Mouse (Mus musculus) neural tube, embryonic 13.5 days (tissue): ENCODE data around the gene Agr3. TPM values are rescaled to one million over a fixed set of nuclear protein-coding genes. Genes with fewer than 3 reads are reported as not detected.

Experiments used
- ATAC-seq: fragments of 200-750 bp; cut with Nextera tagmentation; 2 replicates; pipeline ENCODE4 v1.8.0; 2017; ENCODE audit warnings: low read depth, mild to moderate bottlenecking, moderate TSS enrichment, moderate library complexity
- H3K27ac ChIP-seq: fragments of 300-500 bp; sonication (generic); replicated peaks from 2 replicates; pipeline ENCODE4 v1.5.1; 2015; ENCODE audit warnings: moderate library complexity, mild to moderate bottlenecking, inconsistent platforms
- H3K27me3 ChIP-seq: fragments of 300-500 bp; sonication (generic); 2 replicates; pipeline ENCODE4 v1.6.1; 2015; ENCODE audit warnings: mild to moderate bottlenecking, inconsistent platforms
- H3K36me3 ChIP-seq: fragments of 300-500 bp; sonication (generic); 2 replicates; pipeline ENCODE4 v1.6.1; 2015; ENCODE audit warnings: mild to moderate bottlenecking, inconsistent platforms
- H3K4me1 ChIP-seq: fragments of 300-500 bp; sonication (generic); replicated peaks from 2 replicates; pipeline ENCODE4 v1.6.1; 2015; ENCODE audit warnings: inconsistent platforms
- H3K4me2 ChIP-seq: fragments of 300-500 bp; sonication (generic); 2 replicates; pipeline ENCODE4 v1.6.1; 2015; ENCODE audit warnings: inconsistent platforms, mild to moderate bottlenecking, moderate library complexity
- H3K4me3 ChIP-seq: fragments of 300-500 bp; sonication (generic); 2 replicates; pipeline ENCODE4 v1.5.1; 2015; ENCODE audit warnings: mild to moderate bottlenecking, inconsistent platforms
- H3K9ac ChIP-seq: fragments of 300-500 bp; sonication (generic); 2 replicates; pipeline ENCODE4 v1.6.1; 2015; ENCODE audit warnings: moderate library complexity, mild to moderate bottlenecking, inconsistent platforms
- H3K9me3 ChIP-seq: fragments of 300-500 bp; sonication (generic); 2 replicates; pipeline ENCODE4 v1.6.1; 2016; ENCODE audit warnings: inconsistent platforms
- WGBS: fragments of 180-500 bp; shearing (Covaris S2); methylation state at CpG from one replicate; pipeline ENCODE4 v1.1.7; 2015; 5-methylcytosine and 5-hydroxymethylcytosine counted together
- polyA plus RNA-seq: library from polyadenylated mRNA; unstranded; fragments of >200 nt; fragmentation: Nextera tagmentation; extraction: Ambion mirVana; gene quantifications from 2 replicates; pipeline ENCODE4 v1.2.1, GENCODE M21; 2015

The Agr3 gene
- polyA plus RNA-seq, 1 experiment from 2014 or later = not detected

DNA sequence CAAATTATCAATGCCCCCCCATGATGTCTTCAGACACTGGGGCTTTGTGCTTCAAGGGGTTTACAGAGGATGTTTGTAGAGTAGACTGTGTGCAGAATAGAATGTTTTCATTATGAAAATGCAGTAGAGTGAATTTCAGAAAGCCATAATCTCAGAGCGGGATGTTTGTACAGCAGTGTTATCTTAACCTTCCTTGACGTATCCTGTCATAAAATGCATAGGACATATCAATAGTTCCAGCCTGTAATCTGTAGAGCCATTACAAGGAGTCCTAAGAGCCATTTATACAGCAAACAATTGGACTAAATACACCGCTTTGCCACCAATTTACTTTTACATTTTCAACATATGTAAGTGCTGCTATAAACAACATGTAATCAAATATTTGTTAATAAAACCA, 68.2 kb downstream of the Agr3 start:
- Histone ChIP-seq H3K4me2 (no peak overlapping the region), H3K9ac (no peak overlapping the region), H3K27me3 (no peaks in the 10 kb centered on the region), H3K36me3 (no peaks in the 10 kb centered on the region), H3K4me1 (peaks cover 27% of the 10 kb centered on the region), H3K4me3 (no peak overlapping the region), H3K9me3 (no peaks in the 10 kb centered on the region), H3K27ac (peak overlapping the region; percentile 54)
- no peak for ATAC-seq
- WGBS = 70% methylated on average over 3 of the region's 3 CpGs

DNA sequence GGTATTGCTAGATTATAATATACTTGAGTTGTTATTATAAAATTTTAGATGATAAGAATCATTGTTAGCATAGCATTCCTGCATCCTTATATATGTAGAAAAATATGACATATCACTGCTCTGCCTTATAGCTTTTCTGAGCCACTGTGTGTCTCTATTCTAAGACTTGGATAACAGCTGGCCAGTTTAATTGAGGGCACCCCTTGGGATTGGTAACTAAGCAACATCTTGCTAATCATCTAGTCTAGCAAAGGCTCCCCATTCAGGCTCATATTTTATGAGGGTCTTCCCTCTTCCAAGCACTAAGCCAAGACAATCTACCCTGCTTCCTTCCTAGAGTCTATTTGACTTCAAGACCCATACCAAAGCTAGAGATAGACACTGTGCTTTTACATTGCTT, 68.7 kb downstream of the Agr3 start:
- Histone ChIP-seq H3K4me1 (peaks cover 27% of the 10 kb centered on the region), H3K36me3 (no peaks in the 10 kb centered on the region), H3K4me2 (no peak overlapping the region), H3K9me3 (no peaks in the 10 kb centered on the region), H3K4me3 (no peak overlapping the region), H3K27ac (peak overlapping the region; percentile 81), H3K27me3 (no peaks in the 10 kb centered on the region), H3K9ac (no peak overlapping the region)
- peak; percentile 79 for ATAC-seq

DNA sequence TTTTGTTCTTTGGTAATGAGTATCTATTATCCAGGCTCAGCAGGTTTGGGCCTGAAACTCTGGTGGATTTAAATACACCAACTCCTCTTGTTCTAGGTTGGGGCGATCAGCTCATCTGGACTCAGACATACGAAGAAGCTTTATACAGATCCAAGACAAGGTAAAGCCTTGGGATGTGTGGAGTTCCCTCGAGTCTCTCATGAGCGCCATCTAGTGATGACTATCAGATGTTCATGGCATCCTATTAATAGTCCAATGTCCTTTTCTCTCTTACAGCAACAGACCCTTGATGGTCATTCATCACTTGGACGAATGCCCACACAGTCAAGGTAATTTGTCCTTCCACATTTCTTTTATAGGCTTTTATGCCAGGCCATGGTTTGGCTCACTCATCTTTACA, 70.4 kb downstream of the Agr3 start:
- H3K9ac ChIP-seq = no peak overlapping the region
- H3K4me2 ChIP-seq = no peak overlapping the region
- H3K27me3 ChIP-seq = no peaks in the 10 kb centered on the region
- H3K4me1 ChIP-seq = peaks cover 27% of the 10 kb centered on the region
- 19% methylated on average over 5 of the region's 5 CpGs for WGBS
- ATAC-seq = no peak
- no peak overlapping the region for H3K27ac ChIP-seq
- no peak overlapping the region for H3K4me3 ChIP-seq
- no peaks in the 10 kb centered on the region for H3K36me3 ChIP-seq
- no peaks in the 10 kb centered on the region for H3K9me3 ChIP-seq

Other genes with a start within 250 kb of the Agr3 start
- 0.40 TPM in 1 of 2 replicates, not detected in the other for gene Agr2, start 67.3 kb downstream of the Agr3 start, polyA plus RNA-seq
- gene Tspan13, start 116.9 kb downstream of the Agr3 start, polyA plus RNA-seq = 392 and 398 TPM in 2 replicates
- 58.3 and 62.6 TPM in 2 replicates for gene Ankmy2, start 231.5 kb downstream of the Agr3 start, polyA plus RNA-seq
- gene Bzw2, start 232.5 kb downstream of the Agr3 start, polyA plus RNA-seq = 389 and 400 TPM in 2 replicates